20 mouse cellular contexts compared by ENCODE assay signal in the genomic region with DNA sequence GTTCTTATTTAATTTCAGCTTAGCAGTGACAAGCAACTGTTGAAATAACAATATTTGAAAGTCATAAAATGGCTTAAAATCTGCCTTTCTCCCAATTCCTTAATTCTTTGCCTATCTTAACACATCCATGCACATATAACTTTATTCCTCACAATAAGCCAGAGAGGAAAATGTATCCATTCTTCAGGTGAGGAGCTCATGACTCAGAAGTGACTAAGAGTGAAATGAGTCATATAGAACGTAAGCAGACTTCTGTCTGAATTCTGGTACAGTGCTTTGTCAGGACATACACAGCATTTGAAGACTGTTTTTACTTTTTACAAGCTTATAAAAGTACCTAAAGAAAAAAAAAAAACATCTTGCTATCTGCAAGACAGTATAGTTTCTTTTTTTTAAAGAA.
A peak's percentile ranks its signal among the peaks of the same experiment; 100 is the strongest.
DNase-seq lines count a peak whose midpoint lies in the region; ATAC-seq and TF ChIP-seq lines count a peak whose summit lies in the region.
"Had no signal": no experiment of that assay in that cellular context is flagged by ENCODE, and none has a peak within 500 bp of the region (broad histone marks: within the 10 kb centered on the region; RNA-seq: fewer than 3 reads in every experiment).

No protein-coding gene starts in this region.

- no peak for DNase-seq in left cerebral cortex, adult 2 months (ENCODE audit: extremely low spot score in 1 of 2, low spot score in 2 of 2)
- no peak for DNase-seq in left cerebral cortex, postnatal 14 days (ENCODE audit: low spot score in 2 of 2)
- peak; percentile 21 for DNase-seq in telencephalon, adult 2 months (ENCODE audit: low read depth, low spot score)
- no peak for DNase-seq in kidney, postnatal 4 days
- no peak for DNase-seq in hindbrain, embryonic 14.5 days (ENCODE audit: low spot score)
- DNase-seq: adrenal gland, adult 2 months; adrenal gland, postnatal 10 days; adrenal gland, postnatal 25 days; B cell, adult 2 months; cerebellum, adult 11-12 months; cerebellum, adult 2 months; cerebellum, adult 9-10 months; cerebellum, postnatal 10 days; cerebellum, postnatal 25 days; forebrain, postnatal 0 days had no signal

- no peak overlapping the region for H3K4me2 ChIP-seq in hindbrain, embryonic 14.5 days (replicated peaks)
- H3K4me2 ChIP-seq: embryonic facial prominence, embryonic 12.5 days; forebrain, embryonic 13.5 days; forebrain, embryonic 15.5 days had no signal

- H3K79me2 ChIP-seq in C2C12 (ENCODE audit: control insufficient read depth, insufficient read depth) = no peaks in the 10 kb centered on the region

- no peak overlapping the region for H3K4me3 ChIP-seq in left cerebral cortex, adult 2 months
- H3K4me3 ChIP-seq in C2C12 (ENCODE audit: insufficient read depth, poor library complexity, severe bottlenecking) = no peak overlapping the region
- H3K4me3 ChIP-seq in hindbrain, embryonic 14.5 days (replicated peaks; ENCODE audit: low read length) = no peak overlapping the region
- H3K4me3 ChIP-seq: embryonic facial prominence, embryonic 10.5 days; embryonic facial prominence, embryonic 12.5 days; forebrain, embryonic 13.5 days; forebrain, embryonic 15.5 days had no signal

- no peaks in the 10 kb centered on the region for H3K79me3 ChIP-seq in C2C12 (ENCODE audit: low read depth)

- no peak for TF ChIP-seq CTCF in left cerebral cortex, adult 2 months (IDR thresholded peaks at IDR 0.05)
- no peak for TF ChIP-seq CTCF in C2C12 (IDR thresholded peaks at IDR 0.05; ENCODE audit: control insufficient read depth, insufficient read depth, insufficient read length)

- H3K36me3 ChIP-seq in C2C12 (ENCODE audit: control insufficient read depth, insufficient read depth) = no peaks in the 10 kb centered on the region
- H3K36me3 ChIP-seq in hindbrain, embryonic 14.5 days (replicated peaks; ENCODE audit: control insufficient read depth, insufficient read depth) = no peaks in the 10 kb centered on the region
- H3K36me3 ChIP-seq: embryonic facial prominence, embryonic 10.5 days; embryonic facial prominence, embryonic 12.5 days; forebrain, embryonic 15.5 days had no signal

- H3K27ac ChIP-seq in left cerebral cortex, adult 2 months = peak overlapping the region; percentile 5; the same call in 1 of the 2 replicates
- no peak overlapping the region for H3K27ac ChIP-seq in hindbrain, embryonic 14.5 days
- H3K27ac ChIP-seq: embryonic facial prominence, embryonic 10.5 days; embryonic facial prominence, embryonic 12.5 days; forebrain, embryonic 13.5 days; forebrain, embryonic 15.5 days had no signal

- H3K9ac ChIP-seq in hindbrain, embryonic 14.5 days = no peak overlapping the region
- H3K9ac ChIP-seq: embryonic facial prominence, embryonic 12.5 days; forebrain, embryonic 13.5 days; forebrain, embryonic 15.5 days; forebrain, postnatal 0 days had no signal

- no peak for ATAC-seq in hindbrain, embryonic 14.5 days (ENCODE audit: low FRiP score)
- ATAC-seq: forebrain, embryonic 13.5 days; forebrain, embryonic 15.5 days; forebrain, postnatal 0 days had no signal

- no peaks in the 10 kb centered on the region for H3K4me1 ChIP-seq in hindbrain, embryonic 14.5 days (replicated peaks; ENCODE audit: control insufficient read depth, insufficient read depth, low read length)
- H3K4me1 ChIP-seq: embryonic facial prominence, embryonic 10.5 days; embryonic facial prominence, embryonic 12.5 days; forebrain, embryonic 13.5 days; forebrain, embryonic 15.5 days had no signal

- H3ac ChIP-seq in C2C12 (ENCODE audit: control insufficient read depth, insufficient read length, low read depth) = no peak overlapping the region

- H3K9me3 ChIP-seq in hindbrain, embryonic 14.5 days (ENCODE audit: control insufficient read depth, low read length) = no peaks in the 10 kb centered on the region
- H3K9me3 ChIP-seq: embryonic facial prominence, embryonic 10.5 days; embryonic facial prominence, embryonic 12.5 days; forebrain, embryonic 13.5 days; forebrain, embryonic 15.5 days had no signal

- intact Hi-C loops in left cerebral cortex, adult 2 months (cut with DNase I) = loop anchor here (5.0 kb wide), 1 partner anchor 68 kb away; no protein-coding TSS in a partner anchor
- intact Hi-C loops in left cerebral cortex, postnatal 14 days (cut with DNase I) = no loop called here

- H3K27me3 ChIP-seq in C2C12 (ENCODE audit: control insufficient read depth, insufficient read depth, insufficient read length) = no peaks in the 10 kb centered on the region
- no peaks in the 10 kb centered on the region for H3K27me3 ChIP-seq in hindbrain, embryonic 14.5 days (ENCODE audit: control insufficient read depth, insufficient read depth, low read length)
- H3K27me3 ChIP-seq: embryonic facial prominence, embryonic 12.5 days; forebrain, embryonic 13.5 days; forebrain, embryonic 15.5 days had no signal

- WGBS in hindbrain, embryonic 14.5 days = 89% methylated on average over 1 of the region's 1 CpGs

TF ChIP-seq in C2C12, 6 proteins besides CTCF, POLR2A, EP300 and RAD21:
- no peak for TF ChIP-seq MYOG (IDR thresholded peaks at IDR 0.05; ENCODE audit: control insufficient read depth, extremely low read depth, insufficient read length)
- peak; percentile 25 for TF ChIP-seq FOSL1 (IDR thresholded peaks at IDR 0.05; ENCODE audit: insufficient read depth, low read length, poor library complexity, severe bottlenecking)
